Mouse (Mus musculus) MEL (cell line): Measurements from ENCODE around the gene Stag1. TPM values are rescaled to one million over a fixed set of nuclear protein-coding genes. Genes with fewer than 3 reads are reported as not detected.

Source experiments
- DNase-seq: peaks from one replicate; pipeline ENCODE4 v3.0.0; 2011; ENCODE audit warnings: low read depth, low spot score
- H3K27ac ChIP-seq: 2 replicates; pipeline ENCODE4 v1.5.1; 2012; ENCODE audit warnings: low read depth, mild to moderate bottlenecking, control low read depth, low read length, moderate library complexity; ENCODE audit not compliant: control insufficient read depth
- H3K27me3 ChIP-seq, 2 experiments: fragments of 150-350 bp in 1 of 2; sonication (generic) in 1 of 2; 2 replicates each; pipeline ENCODE4 v1.6.1; 2012; ENCODE audit warnings: low read length in 2 of 2, mild to moderate bottlenecking in 2 of 2, improper control_type of control experiment in 1 of 2, moderate library complexity in 1 of 2; ENCODE audit not compliant: insufficient read depth in 2 of 2, control insufficient read depth in 1 of 2
- H3K36me3 ChIP-seq, 2 experiments: 2 replicates each; pipeline ENCODE4 v1.6.1; 2012 to 2014; ENCODE audit warnings: low read length in 2 of 2, improper control_type of control experiment in 1 of 2, inconsistent platforms in 1 of 2, mild to moderate bottlenecking in 1 of 2; ENCODE audit not compliant: insufficient read depth in 2 of 2, control insufficient read depth in 1 of 2
- H3K4me1 ChIP-seq, 2 experiments: fragments of 150-350 bp in 1 of 2; sonication (generic) in 1 of 2; 2 replicates each; pipeline ENCODE4 v1.6.1; 2012; ENCODE audit warnings: low read length in 2 of 2, improper control_type of control experiment in 1 of 2, mild to moderate bottlenecking in 1 of 2; ENCODE audit not compliant: insufficient read depth in 2 of 2, control insufficient read depth in 1 of 2
- H3K4me3 ChIP-seq, 2 experiments: fragments of 150-350 bp in 1 of 2; sonication (generic) in 1 of 2; 2 replicates each; pipeline ENCODE4 v1.5.1; 2012; ENCODE audit warnings: low read depth in 2 of 2, low read length in 2 of 2, mild to moderate bottlenecking in 2 of 2, moderate library complexity in 2 of 2, control low read depth in 1 of 2, improper control_type of control experiment in 1 of 2; ENCODE audit not compliant: control insufficient read depth in 1 of 2, insufficient read depth in 1 of 2
- H3K79me2 ChIP-seq: 2 replicates; pipeline ENCODE4 v1.6.1; 2012; ENCODE audit warnings: mild to moderate bottlenecking, low read length, moderate library complexity; ENCODE audit not compliant: control insufficient read depth, poor library complexity, insufficient read depth
- H3K9ac ChIP-seq: 2 replicates; pipeline ENCODE4 v1.6.1; 2012; ENCODE audit warnings: low read depth, mild to moderate bottlenecking, control low read depth, low read length, moderate library complexity; ENCODE audit not compliant: control insufficient read depth, poor library complexity, severe bottlenecking
- H3K9me3 ChIP-seq: fragments of 150-350 bp; sonication (generic); replicated peaks from 2 replicates; pipeline ENCODE4 v1.6.1; 2012; ENCODE audit warnings: mild to moderate bottlenecking, low read length, improper control_type of control experiment, moderate library complexity; ENCODE audit not compliant: insufficient read depth
- BHLHE40 ChIP-seq: IDR thresholded peaks from 2 replicates; pipeline ENCODE4 v1.6.1; 2012; ENCODE audit warnings: low read depth, mild to moderate bottlenecking, inconsistent platforms, low read length, improper control_type of control experiment, borderline replicate concordance
- CTCF ChIP-seq, 3 experiments: IDR thresholded peaks in 2 of 3; conservative IDR thresholded peaks in 1 of 3; 2 replicates each; pipeline ENCODE4 v1.5.1; 2011 to 2012; ENCODE audit warnings: low read length in 3 of 3, low read depth in 2 of 3, mild to moderate bottlenecking in 2 of 3, improper control_type of control experiment in 1 of 3, inconsistent platforms in 1 of 3, mixed read lengths in 1 of 3, moderate library complexity in 1 of 3; ENCODE audit not compliant: control insufficient read depth in 1 of 3, insufficient read depth in 1 of 3, poor library complexity in 1 of 3, severe bottlenecking in 1 of 3
- ETS1 ChIP-seq: IDR thresholded peaks from 2 replicates; pipeline ENCODE4 v1.6.1; 2012; ENCODE audit warnings: low read depth, mild to moderate bottlenecking, inconsistent platforms, low read length, improper control_type of control experiment, moderate library complexity
- GABPA ChIP-seq: IDR thresholded peaks from 2 replicates; pipeline ENCODE4 v1.6.1; 2012; ENCODE audit warnings: low read depth, mild to moderate bottlenecking, inconsistent platforms, low read length, improper control_type of control experiment, moderate library complexity
- HCFC1 ChIP-seq: IDR thresholded peaks from 2 replicates; pipeline ENCODE4 v1.6.1; 2012; ENCODE audit warnings: low read depth, mild to moderate bottlenecking, inconsistent platforms, low read length, improper control_type of control experiment, moderate library complexity
- MAFK ChIP-seq: IDR thresholded peaks from 2 replicates; pipeline ENCODE4 v1.6.1; 2011; ENCODE audit warnings: low read depth, mild to moderate bottlenecking, low read length, improper control_type of control experiment, borderline replicate concordance
- MEF2A ChIP-seq: IDR thresholded peaks from 2 replicates; pipeline ENCODE4 v1.6.1; 2014; ENCODE audit warnings: low read depth, mild to moderate bottlenecking, inconsistent platforms, low read length, improper control_type of control experiment; ENCODE audit not compliant: poor library complexity, insufficient replicate concordance, severe bottlenecking; ENCODE audit errors: extremely low read depth
- NELFE ChIP-seq: IDR thresholded peaks from 2 replicates; pipeline ENCODE4 v1.6.1; 2011; ENCODE audit warnings: low read depth, low read length, improper control_type of control experiment
- NRF1 ChIP-seq: IDR thresholded peaks from 2 replicates; pipeline ENCODE4 v1.6.1; 2014; ENCODE audit warnings: low read depth, mild to moderate bottlenecking, inconsistent platforms, low read length, improper control_type of control experiment, moderate library complexity; ENCODE audit not compliant: poor library complexity, insufficient read depth, severe bottlenecking
- POLR2A ChIP-seq, 2 experiments: IDR thresholded peaks; 2 replicates each; pipeline ENCODE4 v1.6.1; 2011 to 2012; ENCODE audit warnings: low read length in 2 of 2, mild to moderate bottlenecking in 2 of 2, control low read depth in 1 of 2, improper control_type of control experiment in 1 of 2, low read depth in 1 of 2, moderate library complexity in 1 of 2; ENCODE audit not compliant: control insufficient read depth in 1 of 2, insufficient read depth in 1 of 2, poor library complexity in 1 of 2
- POLR2AphosphoS2 ChIP-seq: IDR thresholded peaks from 2 replicates; pipeline ENCODE4 v1.6.1; 2011; ENCODE audit warnings: low read length, improper control_type of control experiment
- POLR2AphosphoS5 ChIP-seq: IDR thresholded peaks from 2 replicates; pipeline ENCODE4 v1.6.1; 2012; ENCODE audit warnings: low read depth, borderline replicate concordance, mild to moderate bottlenecking, inconsistent platforms, low read length, moderate library complexity, mixed read lengths
- RAD21 ChIP-seq: IDR thresholded peaks from 2 replicates; pipeline ENCODE4 v1.6.1; 2011; ENCODE audit warnings: mild to moderate bottlenecking, low read depth, low read length, improper control_type of control experiment
- RCOR1 ChIP-seq: IDR thresholded peaks from 2 replicates; pipeline ENCODE4 v1.6.1; 2012; ENCODE audit warnings: low read depth, mild to moderate bottlenecking, inconsistent platforms, low read length, improper control_type of control experiment
- SIN3A ChIP-seq: IDR thresholded peaks from 2 replicates; pipeline ENCODE4 v1.6.1; 2012; ENCODE audit warnings: low read length, improper control_type of control experiment, inconsistent platforms
- TAL1 ChIP-seq: IDR thresholded peaks from 2 replicates; pipeline ENCODE4 v1.6.1; 2012; ENCODE audit warnings: mild to moderate bottlenecking, inconsistent platforms, low read length, moderate library complexity, mixed read lengths
- TBP ChIP-seq: IDR thresholded peaks from 2 replicates; pipeline ENCODE4 v1.8.0; 2011; ENCODE audit warnings: low read depth, low read length, improper control_type of control experiment
- TCF12 ChIP-seq: IDR thresholded peaks from 2 replicates; pipeline ENCODE4 v1.6.1; 2014; ENCODE audit warnings: low read depth, mild to moderate bottlenecking, inconsistent platforms, low read length, improper control_type of control experiment, moderate library complexity
- UBTF ChIP-seq: IDR thresholded peaks from 2 replicates; pipeline ENCODE4 v1.6.1; 2012; ENCODE audit warnings: low read depth, mild to moderate bottlenecking, inconsistent platforms, low read length, improper control_type of control experiment, moderate library complexity, borderline replicate concordance; ENCODE audit not compliant: insufficient read depth
- ZKSCAN1 ChIP-seq: IDR thresholded peaks from 2 replicates; pipeline ENCODE4 v1.6.1; 2012; ENCODE audit warnings: low read depth, mild to moderate bottlenecking, inconsistent platforms, low read length, improper control_type of control experiment, moderate library complexity
- ZNF384 ChIP-seq: IDR thresholded peaks from 2 replicates; pipeline ENCODE4 v1.6.1; 2012; ENCODE audit warnings: low read depth, mild to moderate bottlenecking, inconsistent platforms, low read length, improper control_type of control experiment
- polyA plus RNA-seq, 2 experiments: library from polyadenylated mRNA; stranded (reverse) in 1 of 2; unstranded in 1 of 2; fragments of >175 nt in 1 of 2; fragments of >200 nt in 1 of 2; gene quantifications; 2 replicates each; pipeline versions ENCODE4 v1.2.1 to v1.2.4; 2012; ENCODE audit warnings: low replicate concordance in 2 of 2, low read depth in 1 of 2; ENCODE audit not compliant: insufficient read length in 2 of 2, insufficient read depth in 1 of 2, missing spikeins in 1 of 2
- total RNA-seq: library from RNA; depleted of rRNA; stranded (reverse); fragments of 300-350 nt; gene quantifications from 2 replicates; pipeline ENCODE4 v1.2.3, GENCODE M21; 2012

The Stag1 gene
- total and polyA plus RNA-seq, 3 experiments, result 30.1 to 41.7 TPM; not detected in 1

- no peak for TF ChIP-seq ZKSCAN1
- TF ChIP-seq POLR2AphosphoS2, result no peak
- no peak for TF ChIP-seq GABPA
- no peak for TF ChIP-seq POLR2A (IDR thresholded peaks at IDR 0.05; ENCODE audit: control insufficient read depth in 1 of 2, insufficient read depth in 1 of 2, low read depth in 1 of 2, low read length in 2 of 2, poor library complexity in 1 of 2)
- TF ChIP-seq POLR2AphosphoS5, result no peak
- TF ChIP-seq SIN3A, result no peak
- Histone ChIP-seq H3K9me3 (no peaks in the 10 kb centered on the region), H3K9ac (no peak overlapping the region), H3K4me1 (no peaks in the 10 kb centered on the region), H3K4me3 (no peak overlapping the region), H3K27ac (no peak overlapping the region), H3K79me2 (no peaks in the 10 kb centered on the region), H3K27me3 (no peaks in the 10 kb centered on the region), H3K36me3 (no peaks in the 10 kb centered on the region)
- DNase-seq, result no peak
These were observed 4.5 kb downstream of the Stag1 start for GRCm38 (mm10) chr9:100602130-100602529.

- Histone ChIP-seq H3K79me2 (no peaks in the 10 kb centered on the region), H3K4me1 (no peaks in the 10 kb centered on the region), H3K27ac (no peak overlapping the region), H3K27me3 (no peaks in the 10 kb centered on the region), H3K9ac (no peak overlapping the region), H3K4me3 (no peak overlapping the region), H3K36me3 (no peaks in the 10 kb centered on the region), H3K9me3 (no peaks in the 10 kb centered on the region)
- TF ChIP-seq BHLHE40 (no peak), GABPA (no peak), CTCF (IDR thresholded peaks at IDR 0.05 in 2 of 3, conservative IDR thresholded peaks at IDR 0.05 in 1 of 3; ENCODE audit: control insufficient read depth in 1 of 3, insufficient read depth in 1 of 3, low read depth in 2 of 3, low read length in 3 of 3, poor library complexity in 1 of 3, severe bottlenecking in 1 of 3) (no peak), RAD21 (no peak), RCOR1 (no peak), ZNF384 (no peak)
- DNase-seq, result no peak
These were observed 5.6 kb downstream of the Stag1 start for GRCm38 (mm10) chr9:100603156-100603555.

GRCm38 (mm10) chr9:100605522-100605921 is 7.9 kb downstream of the Stag1 start:
- Histone ChIP-seq H3K36me3 (no peaks in the 10 kb centered on the region), H3K9ac (no peak overlapping the region), H3K4me1 (no peaks in the 10 kb centered on the region), H3K79me2 (no peaks in the 10 kb centered on the region), H3K27me3 (no peaks in the 10 kb centered on the region), H3K4me3 (no peak overlapping the region), H3K9me3 (no peaks in the 10 kb centered on the region), H3K27ac (no peak overlapping the region)
- TF ChIP-seq SIN3A, result no peak
- TF ChIP-seq POLR2A (IDR thresholded peaks at IDR 0.05; ENCODE audit: control insufficient read depth in 1 of 2, insufficient read depth in 1 of 2, low read depth in 1 of 2, low read length in 2 of 2, poor library complexity in 1 of 2), result no peak
- TF ChIP-seq POLR2AphosphoS2, result no peak
- TF ChIP-seq GABPA, result no peak
- TF ChIP-seq ZNF384, result no peak
- TF ChIP-seq TAL1, result no peak
- no peak for TF ChIP-seq MEF2A
- no peak for TF ChIP-seq TCF12
- TF ChIP-seq UBTF, result no peak
- TF ChIP-seq ETS1, result no peak
- no peak for TF ChIP-seq MAFK
- TF ChIP-seq NELFE, result no peak
- TF ChIP-seq POLR2AphosphoS5, result no peak
- no peak for TF ChIP-seq NRF1
- no peak for TF ChIP-seq RAD21
- no peak for TF ChIP-seq HCFC1
- TF ChIP-seq TBP, result no peak
- DNase-seq, result no peak
